Mouse (Mus musculus) cerebellum, postnatal 4 days (tissue): ENCODE data around the gene F13a1.

Experiments used
- DNase-seq, 2 experiments: peaks; one replicate each; pipeline ENCODE4 v3.0.0; 2022; ENCODE audit warnings: low spot score in 2 of 2, mixed read lengths in 1 of 2

The F13a1 gene

DNA sequence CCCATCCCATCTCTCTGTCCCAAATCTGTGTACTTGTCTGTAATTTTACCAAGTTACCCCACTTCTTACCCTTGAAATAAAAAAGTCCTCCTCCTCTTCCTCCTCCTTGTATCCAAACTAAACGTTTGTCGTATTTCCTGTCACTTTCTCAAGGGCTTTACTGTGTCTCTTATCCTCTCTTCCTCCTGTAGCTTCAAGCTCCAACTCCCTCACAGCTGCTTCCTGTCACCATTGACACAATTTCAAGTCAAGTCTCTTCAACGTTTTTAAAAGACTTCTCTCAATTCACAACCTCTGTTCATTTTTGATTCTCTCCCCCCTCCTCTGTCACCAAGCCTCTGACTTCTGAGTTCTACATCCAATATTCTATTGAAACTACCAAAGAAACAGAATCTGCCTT is at the start of gene F13a1:
Gene F13a1 (minus strand): TSS at position 119 of the 400 bp plus-strand sequence.
- no peak for DNase-seq

DNA sequence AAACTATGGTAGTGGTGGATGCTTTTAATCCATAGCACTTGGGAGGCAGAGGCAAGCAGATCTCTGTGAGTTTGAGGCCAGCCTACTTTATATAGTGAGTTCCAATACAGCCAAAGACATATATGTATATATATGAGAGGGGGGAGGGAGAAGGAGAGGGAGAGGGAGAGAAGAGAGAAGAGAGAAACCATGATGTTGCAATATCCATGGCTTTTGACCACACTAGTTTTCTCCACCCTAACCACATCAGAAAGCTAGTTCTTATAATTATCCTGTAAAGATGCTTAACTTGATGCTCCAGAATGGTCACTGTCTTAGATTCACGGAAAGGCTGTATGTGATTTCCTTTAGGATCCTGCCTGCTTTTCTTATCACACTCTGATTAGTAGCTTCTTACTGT is 41.6 kb upstream of the F13a1 start:
- no peak for DNase-seq

DNA sequence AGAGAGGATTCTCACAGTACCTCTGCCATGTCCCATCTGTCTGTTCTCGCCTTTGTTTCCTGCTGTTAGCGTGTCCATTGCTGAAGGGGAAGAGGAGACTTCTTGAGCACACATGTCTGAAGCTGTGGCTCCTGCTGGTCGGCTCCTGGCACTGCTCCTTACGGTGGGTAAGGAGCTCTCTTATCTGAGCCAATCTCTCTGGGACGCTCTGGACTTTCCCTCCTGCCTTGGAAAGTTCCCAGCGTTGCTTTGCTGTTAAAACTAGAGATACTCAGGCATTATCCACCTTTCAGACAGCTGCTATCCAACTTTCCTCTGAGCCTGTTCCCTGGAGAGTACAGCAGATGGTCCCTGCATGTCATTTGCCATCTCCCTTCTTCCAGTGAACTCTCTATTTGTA is 39.1 kb upstream of the F13a1 start:
- peak in 1 of 2 experiments; percentile 52 for DNase-seq

DNA sequence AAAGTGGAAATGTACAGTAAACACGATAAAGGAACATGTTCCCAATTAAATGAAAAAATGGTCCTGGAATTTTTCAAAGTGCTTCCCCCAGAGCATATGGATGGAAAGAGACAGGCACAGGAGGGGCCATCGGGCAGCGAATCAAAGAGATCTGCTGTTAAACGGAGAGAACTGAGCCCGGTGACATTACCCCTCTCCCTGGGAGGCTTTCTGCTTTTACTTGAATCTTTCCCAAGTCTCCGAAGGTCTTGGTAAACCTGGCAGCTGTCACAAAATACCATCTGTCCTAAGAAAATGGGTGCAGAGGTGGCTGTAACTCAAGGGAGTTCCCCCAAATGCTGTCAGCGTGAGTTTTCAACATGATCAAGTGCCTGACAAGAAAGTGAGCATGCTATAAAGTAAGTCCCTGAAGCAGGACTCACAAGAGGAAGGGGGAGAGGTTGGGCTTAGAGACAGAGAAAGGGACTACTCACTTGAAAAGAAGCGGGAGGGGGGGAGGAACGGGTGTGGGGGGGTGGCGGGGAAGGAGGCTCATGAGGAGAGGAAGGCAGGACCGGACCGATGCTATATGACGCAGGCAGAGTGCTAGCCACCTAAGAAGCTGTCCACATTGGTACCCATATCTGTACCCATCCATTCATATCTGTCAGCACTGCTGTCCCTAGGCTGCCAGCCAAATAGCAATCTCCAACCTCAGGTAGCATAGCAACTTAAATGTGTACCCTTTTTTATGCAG is 31.6 kb upstream of the F13a1 start:
- DNase-seq: no peak

- DNase-seq: no peak
Measured at GRCm38 (mm10) chr13:37071390-37071789, 21.3 kb upstream of the F13a1 start.

GRCm38 (mm10) chr13:37070824-37071223 is 20.8 kb upstream of the F13a1 start:
- DNase-seq: no peak

DNA sequence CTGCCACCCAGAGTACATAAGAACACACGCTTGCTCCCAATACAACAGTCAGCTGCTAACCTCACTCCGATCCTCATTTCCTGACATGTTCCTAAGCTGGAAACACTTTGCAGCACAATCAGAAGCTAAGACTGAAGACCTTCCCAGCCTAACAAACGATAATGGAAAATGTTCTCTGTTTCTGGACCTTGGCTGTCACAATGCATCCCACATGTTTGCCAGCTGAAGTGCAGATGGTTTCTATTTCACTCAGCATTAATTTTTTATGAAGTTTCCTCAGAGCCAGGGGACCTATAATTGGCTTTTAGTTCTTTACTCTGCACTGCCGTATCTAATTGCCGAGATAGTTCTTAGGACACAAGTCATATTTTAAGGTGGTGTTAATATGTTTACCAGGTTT is 10.8 kb upstream of the F13a1 start:
- DNase-seq: no peak

DNA sequence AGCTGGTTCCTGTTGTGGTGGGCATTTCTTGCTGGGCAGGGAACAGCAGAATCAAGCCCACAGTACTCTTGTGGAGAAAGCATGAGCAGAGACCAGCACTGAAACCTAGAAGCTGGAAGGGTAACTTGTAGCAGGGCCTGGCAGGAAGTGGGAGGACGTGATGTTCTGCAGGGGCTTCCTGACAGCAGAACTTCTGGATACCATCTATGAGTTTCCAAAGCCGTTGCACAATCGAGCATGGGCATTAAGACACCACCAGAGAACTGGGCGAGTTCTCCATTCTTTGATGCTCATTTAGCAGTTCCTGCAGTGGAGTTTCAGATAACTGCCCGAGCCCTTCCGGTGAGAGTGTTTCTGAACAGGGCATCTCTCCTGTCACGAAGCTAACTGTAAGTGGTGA is 6.6 kb upstream of the F13a1 start:
- no peak for DNase-seq

DNA sequence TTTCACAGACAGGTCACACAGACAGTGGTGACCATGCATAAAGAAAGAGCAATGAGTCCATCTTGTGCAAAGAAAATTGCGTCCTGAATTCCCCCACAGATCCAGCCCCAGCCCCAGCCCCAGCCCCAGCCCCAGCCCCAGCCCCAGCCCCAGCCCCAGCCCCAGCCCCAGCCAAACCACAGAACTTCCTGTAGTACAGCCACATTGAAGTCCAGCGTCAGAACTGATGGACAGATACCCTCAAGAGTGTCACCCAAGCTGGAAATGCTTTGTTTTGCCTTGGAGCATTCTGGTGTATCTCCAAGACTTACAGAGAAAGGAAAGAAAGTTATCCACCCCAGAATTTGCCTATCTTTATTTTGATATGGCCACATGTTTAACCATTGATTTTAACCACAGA is 413 bp downstream of the F13a1 start:
- no peak for DNase-seq

DNA sequence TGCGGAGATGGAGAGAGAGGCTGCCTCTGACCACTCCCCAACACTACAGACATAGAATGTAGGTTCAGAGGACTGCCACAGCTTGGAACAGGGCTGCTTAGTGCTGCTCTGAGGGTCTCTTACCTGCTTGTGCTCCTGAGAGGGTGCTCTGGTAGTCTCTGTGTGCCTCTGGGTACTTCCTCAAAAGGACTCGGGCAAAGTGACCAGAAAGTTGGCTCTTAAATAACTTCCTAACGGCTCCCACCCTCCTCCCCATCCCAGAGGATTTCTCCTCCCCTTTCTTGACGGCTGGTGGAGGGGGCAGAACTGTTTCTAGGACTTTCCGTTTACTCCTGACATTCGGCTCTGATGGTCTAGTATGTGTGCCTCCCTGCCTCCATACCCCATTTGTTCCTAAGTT is 1.0 kb downstream of the F13a1 start:
- DNase-seq: no peak

GRCm38 (mm10) chr13:37045005-37045404 is 5.0 kb downstream of the F13a1 start:
- peak in 1 of 2 experiments; percentile 33 for DNase-seq

DNA sequence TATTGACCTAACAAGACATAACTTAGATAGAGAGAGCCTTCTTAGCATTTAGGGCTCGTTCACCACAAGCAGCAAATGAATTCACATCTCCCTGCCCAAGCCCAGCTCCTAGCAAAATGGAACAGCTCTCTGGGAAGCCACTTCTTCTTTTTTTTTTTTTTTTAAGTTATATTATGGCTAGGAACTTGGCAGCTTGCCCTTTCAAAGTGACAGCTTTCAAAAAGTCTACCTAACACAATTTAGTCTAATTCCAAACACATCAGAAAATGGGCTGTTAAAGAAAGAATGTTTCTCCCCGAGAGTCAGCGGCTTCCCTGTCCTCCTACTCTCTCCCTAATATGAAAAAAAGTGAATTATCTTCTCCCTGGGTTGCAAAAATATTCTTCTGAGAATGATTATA is 15.3 kb downstream of the F13a1 start:
- DNase-seq: no peak

- no peak for DNase-seq
Measured at GRCm38 (mm10) chr13:37025996-37026579, 24.0 kb downstream of the F13a1 start.

- DNase-seq: no peak
Measured at GRCm38 (mm10) chr13:37021575-37021974, 28.5 kb downstream of the F13a1 start.

- no peak for DNase-seq
Measured at GRCm38 (mm10) chr13:37010771-37011170, 39.3 kb downstream of the F13a1 start.

GRCm38 (mm10) chr13:37006224-37006623 is 43.8 kb downstream of the F13a1 start:
- no peak for DNase-seq

DNA sequence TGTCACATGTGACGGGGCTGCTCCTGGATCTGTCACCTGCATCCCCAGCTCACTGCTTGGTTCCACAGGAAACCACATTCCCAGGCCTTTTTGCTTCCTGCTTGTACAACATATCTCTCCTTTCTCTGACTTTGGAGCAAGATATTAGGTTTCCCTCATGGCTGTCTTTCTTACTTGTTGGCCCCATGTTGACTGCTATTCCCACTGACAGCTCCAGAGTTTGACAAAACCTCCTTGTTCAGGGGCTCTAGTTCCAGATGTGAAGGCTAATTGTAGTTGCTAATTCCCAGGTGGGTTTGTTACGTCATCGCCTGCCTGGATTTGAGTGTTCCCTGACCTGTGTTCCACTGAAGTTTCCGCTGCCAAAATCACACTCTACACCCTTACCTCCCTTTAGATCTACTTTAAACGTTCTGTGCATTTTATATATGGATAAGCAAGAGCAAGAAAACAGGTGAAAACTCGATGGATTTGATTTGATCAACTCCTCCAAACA is 50.8 kb downstream of the F13a1 start:
- DNase-seq: no peak

DNA sequence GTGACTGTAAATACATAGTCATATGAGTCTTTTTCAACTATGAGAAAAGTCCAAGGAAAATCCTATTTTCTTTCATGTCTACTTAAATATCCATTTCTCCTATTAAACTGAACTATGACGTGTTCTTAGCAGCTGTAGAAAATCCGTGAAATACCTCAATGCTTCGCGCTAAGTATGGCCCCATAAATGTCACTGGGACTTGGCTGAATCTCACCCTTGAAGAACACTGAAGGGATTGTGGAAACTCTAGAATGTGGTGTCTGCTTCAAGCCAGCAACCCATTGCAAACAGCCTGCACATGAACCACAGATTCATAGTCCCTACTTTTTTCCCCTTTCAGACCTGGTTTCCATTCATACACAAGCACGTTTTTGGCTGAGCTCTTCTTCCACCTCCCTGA is 56.5 kb downstream of the F13a1 start:
- no peak for DNase-seq

GRCm38 (mm10) chr13:36988392-36988791 is 61.7 kb downstream of the F13a1 start:
- DNase-seq: no peak

- no peak for DNase-seq
Measured at GRCm38 (mm10) chr13:36973016-36973415, 77.0 kb downstream of the F13a1 start.

DNA sequence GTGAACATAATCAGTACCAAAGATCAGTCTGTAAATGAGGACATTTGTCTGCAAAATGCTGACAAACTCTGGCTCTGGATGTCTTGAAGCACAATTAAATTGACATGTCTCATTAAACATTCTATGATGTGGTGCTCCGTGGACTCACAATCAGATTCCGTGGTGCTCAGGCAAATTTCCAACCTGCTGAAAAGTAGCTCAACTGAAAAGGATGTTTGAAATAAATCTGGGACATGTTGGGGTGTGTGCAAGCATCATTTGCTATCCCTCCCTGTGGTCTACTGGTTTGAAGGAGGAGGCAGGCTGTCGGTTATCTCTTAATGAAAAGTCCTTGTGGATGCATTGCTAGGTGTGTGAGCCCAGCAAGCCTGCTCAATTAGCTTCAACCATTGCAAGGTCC is 77.8 kb downstream of the F13a1 start:
- DNase-seq: no peak

GRCm38 (mm10) chr13:36962926-36963325 is 87.1 kb downstream of the F13a1 start:
- no peak for DNase-seq

DNA sequence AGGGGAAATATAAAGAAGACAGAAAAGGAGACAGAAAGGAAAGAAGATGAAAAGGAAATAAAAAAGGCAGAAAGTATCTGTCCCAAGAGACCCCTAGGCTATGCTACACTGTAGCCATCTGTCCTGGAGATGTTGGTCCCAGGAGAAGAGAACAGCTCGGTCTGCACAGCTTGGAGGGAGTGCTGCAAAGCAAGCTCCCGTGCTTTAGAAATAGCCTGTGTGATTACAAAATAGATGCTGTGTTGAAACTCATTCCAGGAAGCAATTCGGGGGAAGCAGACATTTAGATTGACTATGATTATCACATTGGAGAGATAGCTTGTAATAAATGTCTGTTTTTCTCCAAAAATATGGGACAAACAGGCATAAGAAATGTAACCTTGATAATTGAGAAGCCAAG is 91.0 kb downstream of the F13a1 start:
- no peak for DNase-seq

DNA sequence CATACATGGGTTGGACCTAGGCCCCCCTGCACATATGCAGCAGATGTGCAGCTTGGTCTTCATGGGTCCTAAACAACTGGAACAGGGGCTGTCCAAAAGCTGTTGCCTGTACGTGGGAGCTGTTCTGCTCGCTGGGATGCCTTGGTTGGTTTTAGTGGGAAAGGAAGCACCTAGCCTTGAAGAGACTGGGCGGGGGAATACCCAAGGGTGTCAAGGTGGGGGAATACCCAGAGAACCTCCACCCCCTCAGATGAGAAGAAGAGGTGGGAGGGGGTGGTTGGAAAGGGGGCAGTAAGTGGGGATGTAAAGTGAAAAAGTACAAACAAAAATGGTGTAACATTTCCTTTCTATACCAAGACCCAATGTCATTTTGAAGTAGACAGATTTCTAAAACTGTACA is 95.1 kb downstream of the F13a1 start:
- no peak for DNase-seq
